Mouse (Mus musculus): Measurements from ENCODE around the gene Zfr2. TPM values are rescaled to one million over a fixed set of nuclear protein-coding genes. Genes with fewer than 3 reads are reported as not detected.

The Zfr2 gene
- polyA plus RNA-seq, 1 experiment from 2014 or later = 12.1 TPM

DNA sequence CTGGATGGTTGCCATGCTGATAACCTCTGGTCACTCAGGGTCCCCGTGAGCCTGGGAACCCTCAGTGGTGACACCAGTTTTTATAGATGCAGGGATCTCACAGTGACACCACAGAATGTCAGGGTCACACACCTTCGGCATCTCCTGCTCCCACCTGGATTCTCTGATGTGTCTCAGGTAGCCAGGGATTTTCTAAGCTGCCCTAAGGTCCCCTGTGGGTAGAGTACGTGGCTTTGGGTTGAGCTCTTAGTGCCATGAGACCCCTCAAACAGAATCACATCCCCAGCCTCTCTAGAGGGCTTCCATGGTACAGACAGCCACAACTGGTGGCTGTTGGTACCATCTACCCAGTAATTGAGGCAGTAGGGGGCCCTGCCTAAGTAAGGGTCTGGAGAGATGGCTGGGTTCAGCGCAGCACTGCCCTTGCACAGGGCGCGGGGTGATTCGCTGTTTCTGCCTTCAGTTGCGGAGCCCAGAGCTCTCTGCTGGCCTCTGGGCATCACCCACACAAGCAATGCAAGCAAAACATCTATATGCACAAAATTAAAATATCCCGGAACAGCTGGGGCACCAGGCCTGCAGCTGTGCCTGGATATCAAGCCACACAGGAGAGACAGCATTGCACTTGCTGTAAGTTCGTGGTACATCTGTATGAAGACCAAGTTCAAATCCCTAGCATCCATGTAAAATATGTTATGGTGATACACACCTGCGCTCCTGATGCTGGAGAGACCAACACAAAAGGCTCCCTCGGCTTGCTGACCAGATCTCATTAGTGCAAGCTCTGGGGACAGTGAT, 3.7 kb downstream of the Zfr2 start:
- Histone ChIP-seq H3K9ac (replicated peaks) (no peak overlapping the region), H3K9me3 (no peaks in the 10 kb centered on the region), H3K4me2 (replicated peaks) (no peak overlapping the region), H3K4me1 (peaks cover 22% of the 10 kb centered on the region), H3K27ac (replicated peaks) (0 out of 2 replicates have a peak overlapping the region, but pooled peaks have one; percentile 15), H3K36me3 (no peaks in the 10 kb centered on the region), H3K4me3 (no peak overlapping the region), H3K27me3 (peaks cover 42% of the 10 kb centered on the region)
- WGBS = 84% methylated on average over 12 of the region's 12 CpGs
- ATAC-seq (ENCODE audit: low FRiP score, low read depth) = no peak

DNA sequence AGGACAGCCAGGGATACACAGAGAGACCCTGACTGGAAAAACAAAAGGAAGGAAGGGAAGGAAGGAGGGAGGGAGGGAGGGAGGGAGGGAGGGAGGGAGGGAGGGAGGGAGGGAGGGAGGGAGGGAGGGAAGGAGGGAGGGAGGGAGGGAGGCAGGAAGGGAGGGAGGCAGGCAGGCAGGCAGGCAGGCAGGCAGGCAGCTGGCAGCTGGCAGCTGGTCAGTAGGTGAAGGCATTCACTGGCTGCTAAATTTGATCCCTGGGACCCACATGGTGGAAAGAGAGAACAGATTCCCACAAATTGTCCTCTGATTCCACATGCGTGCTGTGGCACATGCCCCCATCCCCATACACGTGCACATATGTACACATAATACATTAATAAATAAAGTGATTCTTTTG, 5.7 kb downstream of the Zfr2 start:
- Histone ChIP-seq H3K9ac (replicated peaks) (no peak overlapping the region), H3K27ac (replicated peaks) (no peak overlapping the region), H3K27me3 (peaks cover 50% of the 10 kb centered on the region), H3K4me3 (no peak overlapping the region), H3K36me3 (no peaks in the 10 kb centered on the region), H3K4me1 (peaks cover 11% of the 10 kb centered on the region), H3K9me3 (no peaks in the 10 kb centered on the region), H3K4me2 (replicated peaks) (no peak overlapping the region)
- no peak for ATAC-seq (ENCODE audit: low FRiP score, low read depth)
- WGBS = 83% methylated on average over 2 of the region's 2 CpGs

DNA sequence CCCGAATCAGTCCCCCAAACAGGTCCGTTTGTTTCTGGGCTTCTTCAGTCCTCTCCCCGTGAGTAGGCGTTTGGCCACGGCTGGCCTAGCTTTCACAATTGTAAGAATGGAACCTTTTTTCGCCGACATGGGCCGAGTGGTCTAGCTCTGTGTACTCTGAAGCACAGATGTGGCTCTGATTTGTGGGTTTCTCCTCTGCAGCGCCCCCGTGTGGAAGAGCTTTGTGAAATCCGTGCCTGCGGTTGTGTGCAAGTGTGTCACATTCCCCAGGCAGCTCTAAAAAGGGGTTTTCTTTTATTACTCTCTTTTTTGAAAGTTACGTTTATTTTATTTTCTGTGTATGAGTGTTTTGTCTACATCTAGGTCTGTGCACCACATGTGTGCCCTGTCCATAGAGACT, 7.9 kb downstream of the Zfr2 start:
- no peak overlapping the region for H3K4me3 ChIP-seq
- peaks cover 12% of the 10 kb centered on the region for H3K4me1 ChIP-seq
- no peak overlapping the region for H3K9ac ChIP-seq (replicated peaks)
- no peaks in the 10 kb centered on the region for H3K36me3 ChIP-seq
- H3K9me3 ChIP-seq = no peaks in the 10 kb centered on the region
- ATAC-seq (ENCODE audit: low FRiP score, low read depth) = no peak
- WGBS = 25% methylated on average over 13 of the region's 13 CpGs
- H3K27ac ChIP-seq (replicated peaks) = no peak overlapping the region
- H3K4me2 ChIP-seq (replicated peaks) = no peak overlapping the region
- H3K27me3 ChIP-seq = peaks cover 56% of the 10 kb centered on the region

DNA sequence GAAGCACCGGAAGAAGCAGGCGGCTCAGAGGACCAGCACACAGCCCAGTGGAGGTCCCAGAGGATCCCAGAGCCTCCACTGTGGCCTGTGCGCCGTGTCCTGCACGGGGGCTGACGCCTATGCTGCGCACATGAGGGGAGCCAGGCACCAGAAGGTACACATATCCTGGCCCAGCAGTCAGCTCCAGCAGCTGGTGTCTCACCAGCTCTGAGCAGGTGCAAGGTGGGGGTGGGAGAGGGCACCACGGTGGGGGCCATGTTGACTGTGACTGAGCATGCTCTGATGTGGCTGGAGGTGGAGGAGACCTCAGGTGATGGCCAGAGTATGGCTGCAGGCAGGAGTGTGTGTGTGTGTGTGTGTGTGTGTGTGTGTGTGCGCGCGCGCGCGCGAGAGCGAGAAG, 9.1 kb downstream of the Zfr2 start:
- no peak overlapping the region for H3K27ac ChIP-seq (replicated peaks)
- no peaks in the 10 kb centered on the region for H3K36me3 ChIP-seq
- H3K27me3 ChIP-seq = peaks cover 55% of the 10 kb centered on the region
- no peaks in the 10 kb centered on the region for H3K9me3 ChIP-seq
- no peak overlapping the region for H3K4me2 ChIP-seq (replicated peaks)
- H3K9ac ChIP-seq (replicated peaks) = no peak overlapping the region
- 92% methylated on average over 16 of the region's 16 CpGs for WGBS
- no peak for ATAC-seq (ENCODE audit: low FRiP score, low read depth)
- H3K4me3 ChIP-seq = no peak overlapping the region
- H3K4me1 ChIP-seq = peaks cover 12% of the 10 kb centered on the region

DNA sequence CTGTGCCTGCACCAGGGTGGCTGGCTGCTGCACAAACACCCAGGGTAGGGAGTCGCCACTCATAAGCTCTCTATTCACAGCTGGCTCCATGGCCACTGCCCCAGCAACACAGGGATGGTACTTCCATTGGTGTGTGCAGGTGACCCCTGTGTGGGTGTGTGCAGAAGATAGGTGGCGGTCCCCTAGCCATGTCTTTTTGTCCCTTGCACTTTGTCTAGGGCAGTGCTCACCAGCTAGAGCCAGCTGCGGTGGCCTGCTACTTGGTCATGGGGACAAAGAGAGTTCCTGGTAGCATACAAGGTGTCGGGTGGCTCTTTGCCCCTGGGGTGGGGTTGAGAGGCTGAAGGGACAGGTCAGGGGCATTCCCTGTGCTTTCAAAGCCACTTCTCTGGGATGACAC, 11.2 kb downstream of the Zfr2 start:
- Histone ChIP-seq H3K4me1 (peaks cover 12% of the 10 kb centered on the region), H3K4me2 (replicated peaks) (no peak overlapping the region), H3K9me3 (no peaks in the 10 kb centered on the region), H3K9ac (replicated peaks) (no peak overlapping the region), H3K36me3 (0 out of 2 replicates have a peak, but pooled peaks cover 4% of the 10 kb centered on the region), H3K27me3 (peaks cover 62% of the 10 kb centered on the region), H3K27ac (replicated peaks) (no peak overlapping the region), H3K4me3 (no peak overlapping the region)
- WGBS = 79% methylated on average over 4 of the region's 4 CpGs
- ATAC-seq (ENCODE audit: low FRiP score, low read depth) = peak; percentile 1; the same call in 1 of the 2 replicates

DNA sequence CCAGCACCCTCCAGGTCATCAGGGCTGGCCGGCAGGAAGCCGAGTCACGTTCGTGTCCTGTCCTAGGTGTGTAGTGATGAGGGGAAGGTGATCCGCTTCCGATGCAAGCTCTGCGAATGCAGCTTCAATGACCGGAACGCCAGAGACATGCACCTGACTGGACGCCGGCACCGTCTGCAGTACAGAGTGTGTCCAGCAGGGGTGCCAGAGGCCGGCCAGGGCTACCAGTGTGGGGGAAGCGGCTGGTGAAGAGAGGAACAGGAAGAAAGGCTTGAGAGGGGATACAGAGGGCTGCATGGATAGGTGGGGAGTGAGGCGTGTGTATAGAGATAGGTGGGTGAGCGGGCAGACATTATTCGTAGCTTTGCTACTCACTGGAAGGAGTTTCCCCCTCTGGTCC, 11.6 kb downstream of the Zfr2 start:
- peaks cover 11% of the 10 kb centered on the region for H3K4me1 ChIP-seq
- H3K36me3 ChIP-seq = 0 out of 2 replicates have a peak, but pooled peaks cover 4% of the 10 kb centered on the region
- H3K27me3 ChIP-seq = peaks cover 60% of the 10 kb centered on the region
- no peak overlapping the region for H3K9ac ChIP-seq (replicated peaks)
- no peak overlapping the region for H3K4me3 ChIP-seq
- no peak overlapping the region for H3K4me2 ChIP-seq (replicated peaks)
- H3K27ac ChIP-seq (replicated peaks) = no peak overlapping the region
- ATAC-seq (ENCODE audit: low FRiP score, low read depth) = peak; percentile 61
- 9% methylated on average over 17 of the region's 17 CpGs for WGBS
- H3K9me3 ChIP-seq = no peaks in the 10 kb centered on the region

DNA sequence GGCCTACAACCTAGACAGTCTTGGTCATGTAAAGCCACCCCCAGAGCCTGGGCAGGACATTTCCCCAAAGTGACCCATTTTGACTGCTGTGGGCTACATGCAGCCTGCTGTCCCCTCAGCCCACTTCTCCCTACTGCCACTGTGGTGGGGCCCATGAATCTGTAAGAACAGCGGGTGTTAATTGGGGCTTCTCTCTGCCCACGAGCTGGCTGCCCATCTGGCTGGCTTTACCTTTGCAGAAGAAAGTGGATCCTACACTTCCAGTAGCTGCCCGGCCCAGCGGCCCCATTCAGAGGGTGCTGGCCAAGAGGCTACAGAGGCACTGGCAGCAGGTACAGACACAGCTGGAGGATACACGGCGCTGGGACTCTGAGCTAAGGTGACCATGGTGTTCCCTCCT, 12.2 kb downstream of the Zfr2 start:
- Histone ChIP-seq H3K4me1 (peaks cover 5% of the 10 kb centered on the region), H3K4me2 (replicated peaks) (no peak overlapping the region), H3K9me3 (no peaks in the 10 kb centered on the region), H3K9ac (replicated peaks) (no peak overlapping the region), H3K4me3 (no peak overlapping the region), H3K27ac (replicated peaks) (no peak overlapping the region), H3K27me3 (peaks cover 54% of the 10 kb centered on the region), H3K36me3 (0 out of 2 replicates have a peak, but pooled peaks cover 4% of the 10 kb centered on the region)
- ATAC-seq (ENCODE audit: low FRiP score, low read depth) = no peak
- WGBS = 78% methylated on average over 6 of the region's 6 CpGs

DNA sequence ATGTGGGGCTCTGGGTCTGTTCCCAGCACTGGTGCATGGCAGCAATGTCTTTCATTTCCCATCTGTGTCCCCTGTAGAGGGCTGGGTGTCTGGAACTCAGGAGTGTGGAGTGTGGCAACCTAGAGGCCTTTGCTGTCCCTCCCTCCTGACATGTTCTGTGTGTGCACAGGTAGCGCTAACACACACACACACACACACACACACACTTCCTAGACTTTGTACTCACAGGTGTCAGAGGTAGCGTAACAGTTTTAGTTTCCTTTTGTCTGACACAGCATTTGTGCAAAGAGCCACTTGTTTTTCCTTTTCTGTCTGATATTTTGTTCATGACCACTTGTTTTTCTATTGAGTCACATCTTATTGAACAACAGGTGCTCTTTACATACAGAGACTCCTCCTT, 14.8 kb downstream of the Zfr2 start:
- peaks cover 13% of the 10 kb centered on the region for H3K4me1 ChIP-seq
- H3K9ac ChIP-seq (replicated peaks) = no peak overlapping the region
- H3K27me3 ChIP-seq = peaks cover 61% of the 10 kb centered on the region
- WGBS = 92% methylated on average over 2 of the region's 2 CpGs
- H3K36me3 ChIP-seq = 0 out of 2 replicates have a peak, but pooled peaks cover 4% of the 10 kb centered on the region
- no peak overlapping the region for H3K4me3 ChIP-seq
- H3K4me2 ChIP-seq (replicated peaks) = no peak overlapping the region
- no peak for ATAC-seq (ENCODE audit: low FRiP score, low read depth)
- no peaks in the 10 kb centered on the region for H3K9me3 ChIP-seq
- no peak overlapping the region for H3K27ac ChIP-seq (replicated peaks)

DNA sequence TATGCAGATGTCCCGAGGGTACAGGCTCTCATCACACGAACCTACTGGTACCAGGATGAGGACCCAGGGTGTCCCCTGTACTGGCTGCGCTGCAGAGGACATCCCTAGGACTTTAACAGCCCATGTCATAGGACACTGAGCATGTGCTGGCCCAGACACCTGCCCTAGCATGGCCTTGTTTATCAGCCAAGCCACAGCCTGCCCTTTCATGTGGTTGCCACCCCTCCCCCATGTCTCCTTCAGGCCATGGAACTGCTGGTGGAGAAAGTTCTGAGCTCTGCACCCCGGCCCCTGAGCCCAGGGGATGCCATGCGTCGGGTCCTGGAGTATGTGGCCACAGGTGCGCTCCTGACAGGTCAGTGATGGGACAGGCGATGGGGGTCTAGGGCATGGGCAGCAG, 16.5 kb downstream of the Zfr2 start:
- WGBS = 85% methylated on average over 8 of the region's 8 CpGs
- Histone ChIP-seq H3K27ac (replicated peaks) (no peak overlapping the region), H3K9me3 (no peaks in the 10 kb centered on the region), H3K4me3 (no peak overlapping the region), H3K4me1 (peaks cover 19% of the 10 kb centered on the region), H3K4me2 (replicated peaks) (no peak overlapping the region), H3K36me3 (0 out of 2 replicates have a peak, but pooled peaks cover 4% of the 10 kb centered on the region), H3K27me3 (peaks cover 63% of the 10 kb centered on the region), H3K9ac (replicated peaks) (no peak overlapping the region)
- no peak for ATAC-seq (ENCODE audit: low FRiP score, low read depth)

DNA sequence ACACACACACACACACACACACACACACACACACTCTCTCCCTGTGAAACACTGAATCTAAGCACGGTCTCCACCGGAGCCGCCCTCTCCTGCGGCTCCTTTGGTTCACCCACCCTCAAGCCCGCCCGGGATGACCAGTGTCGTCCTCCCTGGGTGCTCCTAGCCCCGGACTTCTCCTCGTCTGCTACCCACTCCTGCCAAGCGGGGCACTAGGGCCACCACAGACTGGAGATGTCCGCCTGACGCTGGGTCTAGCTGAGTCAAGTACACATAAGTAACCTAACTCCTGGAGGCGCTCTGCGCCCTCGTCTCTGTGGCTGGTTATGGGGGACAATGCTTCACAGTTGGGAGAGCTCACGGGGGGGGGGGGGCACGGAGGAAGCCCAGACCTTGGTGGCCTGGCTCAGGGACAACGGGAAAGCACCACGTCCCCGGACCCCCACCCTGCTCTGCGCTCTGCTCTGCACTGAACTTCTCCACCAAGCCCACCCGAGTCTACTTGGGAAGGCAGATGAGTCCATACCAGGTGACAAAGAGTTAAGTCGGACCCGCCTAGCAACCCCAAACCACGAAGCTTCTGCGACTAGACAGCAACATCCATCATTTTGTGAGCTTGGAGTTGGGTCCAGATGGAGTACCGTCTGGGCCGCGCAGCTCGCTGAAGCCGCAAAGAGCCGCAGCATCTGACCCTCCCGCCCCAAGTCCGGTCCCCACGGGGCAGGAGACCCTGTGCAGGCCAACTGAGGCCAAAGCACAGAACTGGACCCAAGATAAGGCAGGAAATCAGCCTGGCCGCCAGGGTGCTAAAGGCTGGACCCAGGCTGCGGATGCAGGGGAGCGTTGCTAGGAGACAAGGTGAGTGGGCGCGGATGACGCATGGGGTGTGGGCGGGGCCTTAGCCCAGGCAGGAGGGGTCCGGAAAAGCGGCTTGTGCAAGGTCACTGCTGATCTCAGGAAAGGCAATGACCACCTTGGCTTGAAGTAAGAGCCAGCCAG, 19.8 kb downstream of the Zfr2 start, which contains the start of gene Matk:
Gene Matk, plus strand, starts transcription at position 512 of the 996 bp plus-strand sequence.
- 8% methylated on average over 44 of the region's 44 CpGs for WGBS
- ATAC-seq (ENCODE audit: low FRiP score, low read depth) = peak; percentile 51
- H3K4me2 ChIP-seq (replicated peaks) = peak within 1 kb of the TSS; percentile 43
- H3K4me1 ChIP-seq = peaks cover 22% of the 10 kb centered on the region
- peak within 1 kb of the TSS; percentile 19 for H3K4me3 ChIP-seq
- H3K36me3 ChIP-seq = 0 out of 2 replicates have a peak, but pooled peaks cover 4% of the 10 kb centered on the region
- H3K27ac ChIP-seq (replicated peaks) = no peak within 1 kb of the TSS
- peaks cover 86% of the 10 kb centered on the region for H3K27me3 ChIP-seq
- H3K9ac ChIP-seq (replicated peaks) = peak within 1 kb of the TSS; percentile 28
- H3K9me3 ChIP-seq = no peaks in the 10 kb centered on the region

DNA sequence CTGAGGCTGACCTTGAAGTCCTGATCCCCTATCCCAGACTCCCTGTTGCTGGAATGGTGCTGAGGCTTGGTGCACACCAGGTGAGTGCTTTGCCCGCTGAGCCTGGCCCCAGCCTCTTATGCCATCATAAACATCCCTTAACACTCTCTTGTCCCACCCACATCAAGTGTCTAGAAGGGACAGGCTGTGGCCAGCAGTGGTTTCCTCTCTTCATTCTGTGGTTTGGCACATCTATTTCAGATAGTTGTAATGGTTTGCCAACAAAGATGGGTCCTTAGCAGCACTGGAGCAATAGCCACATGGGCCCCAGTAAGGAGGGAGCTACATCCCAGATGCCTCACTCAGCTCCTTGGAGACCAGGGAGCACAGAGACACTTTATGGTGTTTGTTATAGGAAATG, 21.9 kb downstream of the Zfr2 start:
- Histone ChIP-seq H3K27ac (replicated peaks) (no peak overlapping the region), H3K36me3 (no peaks in the 10 kb centered on the region), H3K4me1 (peaks cover 35% of the 10 kb centered on the region), H3K4me3 (no peak overlapping the region), H3K9ac (replicated peaks) (no peak overlapping the region), H3K4me2 (replicated peaks) (no peak overlapping the region), H3K27me3 (peaks cover 95% of the 10 kb centered on the region), H3K9me3 (no peaks in the 10 kb centered on the region)
- 61% methylated on average over 1 of the region's 1 CpGs for WGBS
- ATAC-seq (ENCODE audit: low FRiP score, low read depth) = no peak
